Mouse (Mus musculus): ENCODE measurements at regions not wholly inside any gene's neighbourhood (a gene's known extent, or its start where the extent isn't known, plus 50 kb on each side); places are given as distances from the start of the nearest gene placed in this dataset.
"Not testable (repeated sequence)": the region's sequence is repeated elsewhere in the genome, so short reads cannot be mapped to it uniquely, and the experiment has no call there.

DNA sequence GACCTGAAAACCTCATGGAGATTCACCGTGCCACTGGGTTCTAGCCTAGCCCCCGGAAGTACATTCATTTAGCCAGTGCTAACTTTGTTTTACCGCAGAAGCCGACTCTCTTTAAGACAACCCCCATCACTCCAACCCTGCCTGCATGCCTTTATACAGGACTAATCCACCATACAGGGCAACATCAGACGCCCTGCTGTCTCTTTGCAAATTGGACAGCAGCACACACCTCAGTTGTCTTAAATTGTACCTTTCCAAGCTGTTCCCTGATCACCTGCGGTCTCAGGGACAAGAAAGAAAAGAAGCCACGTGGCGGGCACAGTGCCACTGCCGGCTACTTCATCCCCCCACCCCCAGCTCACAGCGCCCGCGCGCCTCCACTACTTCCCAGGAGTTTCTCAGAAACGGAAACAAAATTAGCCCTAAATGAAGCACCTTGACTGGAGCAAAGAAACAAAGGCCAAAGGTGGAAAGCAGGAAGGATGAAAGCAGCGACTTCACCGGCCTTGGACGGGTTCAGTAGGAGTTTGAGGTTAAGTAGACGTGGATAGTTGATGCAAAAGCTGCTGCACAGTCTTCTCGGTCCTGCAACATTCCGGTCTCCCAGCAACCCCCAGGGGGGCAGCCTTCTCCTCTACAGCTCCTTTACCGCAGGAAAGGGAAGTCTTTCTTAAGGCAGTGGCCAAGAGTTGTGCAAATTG, 120.9 kb upstream of the Dapk1 start:
- Histone ChIP-seq H3K4me2 (peak overlapping the region; percentile 62), H3K27me3 (ENCODE audit: insufficient read depth, low read length) (no peaks in the 10 kb centered on the region), H3K4me3 (ENCODE audit: low read depth, low read length) (peak overlapping the region; percentile 21), H3K4me1 (ENCODE audit: insufficient read depth) (peaks cover 10% of the 10 kb centered on the region; the same call in 1 of the 2 replicates), H3K9me3 (ENCODE audit: low read depth, low read length) (no peaks in the 10 kb centered on the region), H3K36me3 (ENCODE audit: insufficient read depth) (no peaks in the 10 kb centered on the region), H3K27ac (ENCODE audit: low read depth) (peak overlapping the region; percentile 39; the same call in 1 of the 2 replicates), H3K9ac (peak overlapping the region; percentile 27; the same call in 1 of the 2 replicates)
- no peak for TF ChIP-seq CTCF (IDR thresholded peaks at IDR 0.05; ENCODE audit: low read depth)
- 9% methylated on average over 21 of the region's 21 CpGs for WGBS
- peak; percentile 54; the same call in 1 of the 2 replicates for ATAC-seq (ENCODE audit: insufficient read depth)
- peak; percentile 51 for DNase-seq

DNA sequence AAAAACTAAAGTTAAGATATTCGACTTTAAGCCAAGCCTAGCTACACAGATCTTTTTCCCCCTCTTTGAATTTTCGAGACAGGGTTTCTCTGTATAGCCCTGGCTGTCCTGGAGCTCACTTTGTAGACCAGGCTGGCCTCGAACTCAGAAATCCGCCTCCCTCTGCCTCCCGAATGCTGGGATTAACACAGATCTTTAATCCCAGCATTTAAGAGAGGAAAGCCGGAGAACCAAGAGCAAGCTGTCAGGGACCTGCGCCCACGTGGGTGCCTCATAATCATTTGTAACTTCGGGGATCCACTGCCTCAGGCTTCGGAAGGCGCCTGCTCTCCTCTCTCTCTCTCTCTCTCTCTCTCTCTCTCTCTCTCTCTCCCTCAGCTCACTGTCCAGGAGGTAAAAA, 120.3 kb upstream of the Dapk1 start:
- DNase-seq; ATAC-seq (ENCODE audit: insufficient read depth); H3K4me3 ChIP-seq (ENCODE audit: low read depth, low read length); H3K9me3 ChIP-seq (ENCODE audit: low read depth, low read length); H3K9ac ChIP-seq; H3K27me3 ChIP-seq (ENCODE audit: insufficient read depth, low read length); H3K36me3 ChIP-seq (ENCODE audit: insufficient read depth): not testable (repeated sequence)
- 0 out of 2 replicates have a peak overlapping the region, but pooled peaks have one; percentile 39 for H3K27ac ChIP-seq (ENCODE audit: low read depth)
- WGBS = 66% methylated on average over 11 of the region's 11 CpGs
- H3K4me1 ChIP-seq (ENCODE audit: insufficient read depth) = peaks cover 10% of the 10 kb centered on the region; the same call in 1 of the 2 replicates
- H3K4me2 ChIP-seq = peak overlapping the region; percentile 62

DNA sequence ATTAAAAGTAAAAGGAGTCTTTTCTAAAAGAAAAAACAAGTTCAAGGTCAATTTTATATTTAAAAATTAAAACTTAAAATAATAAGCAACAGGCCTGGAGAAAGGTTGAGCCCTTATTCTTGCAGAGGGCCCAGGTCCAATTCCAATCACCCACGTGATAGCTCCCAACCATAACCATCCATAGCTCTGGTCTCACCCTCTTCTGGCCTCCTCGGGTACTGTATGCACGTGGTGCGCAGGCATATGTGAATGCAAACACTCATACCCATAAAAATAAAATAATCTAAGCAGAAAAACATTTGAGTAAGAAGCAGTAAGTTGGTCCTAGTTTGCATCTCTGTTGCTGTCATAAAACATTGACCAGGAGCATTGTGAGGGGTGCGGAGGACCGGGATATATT, 119.8 kb upstream of the Dapk1 start:
- ATAC-seq (ENCODE audit: insufficient read depth) (no peak), DNase-seq (no peak)
- Histone ChIP-seq H3K4me1 (ENCODE audit: insufficient read depth) (peaks cover 10% of the 10 kb centered on the region; the same call in 1 of the 2 replicates), H3K4me2 (no peak overlapping the region), H3K4me3 (ENCODE audit: low read depth, low read length) (no peak overlapping the region), H3K9me3 (ENCODE audit: low read depth, low read length) (no peaks in the 10 kb centered on the region), H3K36me3 (ENCODE audit: insufficient read depth) (no peaks in the 10 kb centered on the region), H3K9ac (no peak overlapping the region), H3K27ac (ENCODE audit: low read depth) (no peak overlapping the region), H3K27me3 (ENCODE audit: insufficient read depth, low read length) (no peaks in the 10 kb centered on the region)
- TF ChIP-seq CTCF (IDR thresholded peaks at IDR 0.05; ENCODE audit: low read depth) = 0 out of 2 replicates have a peak, but pooled peaks have one; percentile 5
- WGBS = 92% methylated on average over 6 of the region's 6 CpGs

DNA sequence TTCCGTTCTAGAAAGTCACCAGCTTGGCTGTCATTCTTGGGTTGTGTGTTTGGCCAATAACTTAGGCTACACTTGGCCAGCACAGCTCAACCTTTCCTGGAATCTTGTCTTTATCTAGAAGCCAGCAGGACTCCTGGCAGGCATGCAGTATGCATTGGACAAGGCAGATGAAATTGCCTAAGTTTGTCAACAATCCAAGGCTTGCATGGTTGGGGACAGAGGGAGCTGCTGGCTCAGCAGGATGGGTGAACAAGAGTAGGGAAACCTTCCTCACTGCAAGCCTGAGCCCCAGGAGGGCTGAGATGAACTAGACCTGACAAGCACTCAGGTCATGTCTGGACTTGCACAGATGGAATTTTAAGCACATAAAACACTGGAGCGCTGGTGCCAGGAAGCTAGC, 115.6 kb upstream of the Dapk1 start:
- 68% methylated on average over 2 of the region's 2 CpGs for WGBS
- no peak for ATAC-seq (ENCODE audit: insufficient read depth)
- TF ChIP-seq CTCF (IDR thresholded peaks at IDR 0.05; ENCODE audit: low read depth) = no peak
- peak; percentile 50 for DNase-seq
- Histone ChIP-seq H3K27me3 (ENCODE audit: insufficient read depth, low read length) (no peaks in the 10 kb centered on the region), H3K36me3 (ENCODE audit: insufficient read depth) (no peaks in the 10 kb centered on the region), H3K27ac (ENCODE audit: low read depth) (no peak overlapping the region), H3K4me1 (ENCODE audit: insufficient read depth) (peaks cover 9% of the 10 kb centered on the region), H3K9me3 (ENCODE audit: low read depth, low read length) (no peaks in the 10 kb centered on the region), H3K4me2 (no peak overlapping the region), H3K4me3 (ENCODE audit: low read depth, low read length) (no peak overlapping the region), H3K9ac (no peak overlapping the region)

DNA sequence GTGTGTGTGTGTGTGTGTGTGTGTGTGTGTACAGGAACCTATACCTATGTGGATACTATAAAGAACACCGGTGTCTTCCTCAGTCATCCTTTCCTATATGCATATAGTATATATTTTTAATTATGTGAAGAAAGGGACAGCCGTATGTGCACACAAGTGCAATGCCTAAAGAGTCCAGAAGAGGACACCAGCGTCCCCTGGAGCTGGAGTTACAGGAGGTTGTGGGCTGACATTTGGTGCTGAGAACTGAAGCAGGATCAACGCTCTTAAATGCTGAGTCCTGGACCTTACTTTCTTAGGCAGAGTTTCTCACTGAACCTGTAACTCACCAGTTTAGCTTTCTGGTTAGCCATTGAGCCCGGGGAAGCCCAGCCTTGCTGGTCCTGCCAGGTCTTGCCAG, 114.9 kb upstream of the Dapk1 start:
- H3K9ac ChIP-seq = no peak overlapping the region
- H3K27ac ChIP-seq (ENCODE audit: low read depth) = no peak overlapping the region
- no peak for DNase-seq
- no peaks in the 10 kb centered on the region for H3K36me3 ChIP-seq (ENCODE audit: insufficient read depth)
- no peak overlapping the region for H3K4me2 ChIP-seq
- 97% methylated on average over 5 of the region's 5 CpGs for WGBS
- no peak for ATAC-seq (ENCODE audit: insufficient read depth)
- H3K4me3 ChIP-seq (ENCODE audit: low read depth, low read length) = no peak overlapping the region
- no peaks in the 10 kb centered on the region for H3K27me3 ChIP-seq (ENCODE audit: insufficient read depth, low read length)
- no peak for TF ChIP-seq CTCF (IDR thresholded peaks at IDR 0.05; ENCODE audit: low read depth)
- H3K9me3 ChIP-seq (ENCODE audit: low read depth, low read length) = no peaks in the 10 kb centered on the region
- H3K4me1 ChIP-seq (ENCODE audit: insufficient read depth) = peaks cover 9% of the 10 kb centered on the region

DNA sequence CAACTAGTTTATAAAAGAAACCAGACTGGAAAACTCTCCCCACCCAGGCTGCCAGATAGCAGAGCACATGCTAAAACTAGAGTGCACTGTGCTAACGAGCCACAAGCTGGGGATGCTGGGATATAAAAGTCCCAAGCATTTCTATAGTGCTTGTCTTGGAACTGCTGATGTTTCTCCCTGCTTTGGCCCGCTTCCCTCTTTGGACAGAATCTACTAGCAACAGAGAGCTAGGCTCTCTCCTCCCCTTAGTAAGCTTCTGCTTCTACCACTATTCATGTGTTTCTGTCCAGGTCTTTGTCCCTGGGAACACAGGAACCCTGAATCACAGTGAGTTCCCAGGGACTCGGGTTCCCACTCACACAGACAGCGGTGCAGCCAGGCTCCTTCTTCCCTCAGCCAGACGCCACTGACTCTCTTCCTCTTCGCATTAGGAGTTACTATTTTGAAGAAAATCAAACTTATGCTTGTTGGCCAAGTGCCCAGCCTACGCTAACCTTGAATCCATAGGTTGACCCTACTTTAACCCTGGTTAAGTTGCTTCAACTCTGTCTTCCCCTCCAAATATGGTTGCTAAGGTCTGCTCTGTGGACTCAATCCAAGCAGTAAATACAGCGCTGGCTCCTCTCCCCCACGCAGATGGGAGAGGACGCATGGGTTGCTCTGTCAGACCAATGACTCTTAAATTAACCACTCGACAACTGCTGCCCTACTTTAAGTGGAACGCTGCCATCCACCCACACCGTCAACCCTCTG, 113.4 kb upstream of the Dapk1 start:
- Histone ChIP-seq H3K4me3 (ENCODE audit: low read depth, low read length) (no peak overlapping the region), H3K4me1 (ENCODE audit: insufficient read depth) (peaks cover 9% of the 10 kb centered on the region), H3K27me3 (ENCODE audit: insufficient read depth, low read length) (no peaks in the 10 kb centered on the region), H3K9me3 (ENCODE audit: low read depth, low read length) (no peaks in the 10 kb centered on the region), H3K36me3 (ENCODE audit: insufficient read depth) (no peaks in the 10 kb centered on the region), H3K27ac (ENCODE audit: low read depth) (peak overlapping the region; percentile 47), H3K9ac (no peak overlapping the region), H3K4me2 (no peak overlapping the region)
- 24% methylated on average over 13 of the region's 13 CpGs for WGBS
- ATAC-seq (ENCODE audit: insufficient read depth) (peak; percentile 80), DNase-seq (peak; percentile 81)
- no peak for TF ChIP-seq CTCF (IDR thresholded peaks at IDR 0.05; ENCODE audit: low read depth)

DNA sequence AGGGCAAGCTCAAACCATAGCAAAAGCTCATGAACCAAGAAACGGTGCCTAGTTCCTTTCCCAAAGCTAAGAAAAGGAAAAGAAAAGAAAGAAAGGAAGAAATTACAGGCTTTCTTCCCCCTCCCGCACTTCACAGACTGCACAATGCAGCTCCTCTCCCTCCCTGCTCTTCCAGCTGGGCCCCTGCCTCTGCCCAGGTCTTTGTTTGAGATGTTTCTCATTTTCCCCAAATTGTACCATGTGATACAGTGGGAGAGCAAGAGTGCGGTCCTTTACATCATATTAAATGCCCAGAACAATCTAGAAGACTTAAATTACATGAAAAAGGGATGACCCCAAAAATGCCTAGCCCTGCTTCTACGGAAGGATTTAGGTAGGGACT, 112.9 kb upstream of the Dapk1 start:
- 67% methylated on average over 4 of the region's 4 CpGs for WGBS
- DNase-seq (no peak), ATAC-seq (ENCODE audit: insufficient read depth) (no peak)
- H3K27ac ChIP-seq (ENCODE audit: low read depth) = peak overlapping the region; percentile 47
- no peaks in the 10 kb centered on the region for H3K9me3 ChIP-seq (ENCODE audit: low read depth, low read length)
- H3K9ac ChIP-seq = no peak overlapping the region
- H3K36me3 ChIP-seq (ENCODE audit: insufficient read depth) = no peaks in the 10 kb centered on the region
- peaks cover 9% of the 10 kb centered on the region for H3K4me1 ChIP-seq (ENCODE audit: insufficient read depth)
- no peak for TF ChIP-seq CTCF (IDR thresholded peaks at IDR 0.05; ENCODE audit: low read depth)
- H3K4me2 ChIP-seq = no peak overlapping the region
- H3K27me3 ChIP-seq (ENCODE audit: insufficient read depth, low read length) = no peaks in the 10 kb centered on the region
- no peak overlapping the region for H3K4me3 ChIP-seq (ENCODE audit: low read depth, low read length)

Measured in lung, embryonic 14.5 days (tissue).